Mouse (Mus musculus) heart, embryonic 15.5 days (tissue): ENCODE measurements around the gene Atl2. TPM values are rescaled to one million over a fixed set of nuclear protein-coding genes. Genes with fewer than 3 reads are reported as not detected.

Experiments
- ATAC-seq: fragments of 200-750 bp; cut with Nextera tagmentation; replicated peaks from 2 replicates; pipeline ENCODE4 v1.8.0; 2017; ENCODE audit warnings: low read depth, moderate TSS enrichment; ENCODE audit not compliant: insufficient number of reproducible peaks, insufficient read depth, low FRiP score
- H3K27ac ChIP-seq: fragments of 300-500 bp; sonication (generic); 2 replicates; pipeline ENCODE4 v1.5.1; 2015; ENCODE audit warnings: mild to moderate bottlenecking, inconsistent platforms
- H3K27me3 ChIP-seq: fragments of 300-500 bp; sonication (generic); 2 replicates; pipeline ENCODE4 v1.6.1; 2015; ENCODE audit warnings: inconsistent platforms
- H3K36me3 ChIP-seq: fragments of 300-500 bp; sonication (generic); 2 replicates; pipeline ENCODE4 v1.6.1; 2015; ENCODE audit warnings: mild to moderate bottlenecking, inconsistent platforms
- H3K4me1 ChIP-seq: fragments of 300-500 bp; sonication (generic); replicated peaks from 2 replicates; pipeline ENCODE4 v1.6.1; 2015; ENCODE audit warnings: inconsistent platforms
- H3K4me2 ChIP-seq: fragments of 300-500 bp; sonication (generic); 2 replicates; pipeline ENCODE4 v1.6.1; 2015; ENCODE audit warnings: inconsistent platforms, mild to moderate bottlenecking, moderate library complexity
- H3K4me3 ChIP-seq: fragments of 300-500 bp; sonication (generic); 2 replicates; pipeline ENCODE4 v1.5.1; 2015; ENCODE audit warnings: mild to moderate bottlenecking, inconsistent platforms
- H3K9ac ChIP-seq: fragments of 300-500 bp; sonication (generic); 2 replicates; pipeline ENCODE4 v1.6.1; 2015; ENCODE audit warnings: mild to moderate bottlenecking, inconsistent platforms
- H3K9me3 ChIP-seq: fragments of 300-500 bp; sonication (generic); replicated peaks from 2 replicates; pipeline ENCODE4 v1.6.1; 2016; ENCODE audit warnings: inconsistent platforms
- WGBS: fragments of 180-500 bp; shearing (Covaris S2); methylation state at CpG from one replicate; pipeline ENCODE4 v1.1.7; 2015; ENCODE audit warnings: mixed read lengths; 5-methylcytosine and 5-hydroxymethylcytosine counted together
- polyA plus RNA-seq: library from polyadenylated mRNA; unstranded; fragments of >200 nt; fragmentation: Nextera tagmentation; extraction: Ambion mirVana; gene quantifications from 2 replicates; pipeline ENCODE4 v1.2.1, GENCODE M21; 2015

Atl2 gene
- polyA plus RNA-seq, 1 experiment from 2014 or later = 23.7 TPM

DNA sequence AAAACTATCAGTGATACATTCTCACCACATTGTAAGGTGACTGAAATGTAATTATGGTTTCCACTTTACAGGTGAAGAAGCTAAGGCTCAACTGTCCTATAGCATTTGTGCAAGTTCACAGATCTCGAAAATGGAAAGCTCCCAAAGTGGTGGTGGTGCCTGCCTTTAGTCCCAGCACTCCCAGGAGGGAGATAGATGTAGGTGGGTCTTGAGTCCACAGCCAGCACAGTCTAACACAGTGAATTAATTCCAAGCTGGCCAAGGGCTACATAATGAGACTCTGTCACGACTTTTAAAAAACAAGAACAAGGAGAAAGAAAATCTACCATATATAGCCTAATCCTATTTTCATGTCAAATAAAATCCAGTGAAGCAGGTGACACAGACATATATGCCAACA lies 50.2 kb downstream of the Atl2 start:
- Histone ChIP-seq H3K27me3 (peaks cover 6% of the 10 kb centered on the region), H3K4me3 (no peak overlapping the region), H3K9ac (no peak overlapping the region), H3K4me1 (no peaks in the 10 kb centered on the region), H3K9me3 (no peaks in the 10 kb centered on the region), H3K4me2 (no peak overlapping the region), H3K36me3 (peaks cover 23% of the 10 kb centered on the region), H3K27ac (no peak overlapping the region)
- 72% methylated on average over 2 of the region's 2 CpGs for WGBS
- no peak for ATAC-seq

DNA sequence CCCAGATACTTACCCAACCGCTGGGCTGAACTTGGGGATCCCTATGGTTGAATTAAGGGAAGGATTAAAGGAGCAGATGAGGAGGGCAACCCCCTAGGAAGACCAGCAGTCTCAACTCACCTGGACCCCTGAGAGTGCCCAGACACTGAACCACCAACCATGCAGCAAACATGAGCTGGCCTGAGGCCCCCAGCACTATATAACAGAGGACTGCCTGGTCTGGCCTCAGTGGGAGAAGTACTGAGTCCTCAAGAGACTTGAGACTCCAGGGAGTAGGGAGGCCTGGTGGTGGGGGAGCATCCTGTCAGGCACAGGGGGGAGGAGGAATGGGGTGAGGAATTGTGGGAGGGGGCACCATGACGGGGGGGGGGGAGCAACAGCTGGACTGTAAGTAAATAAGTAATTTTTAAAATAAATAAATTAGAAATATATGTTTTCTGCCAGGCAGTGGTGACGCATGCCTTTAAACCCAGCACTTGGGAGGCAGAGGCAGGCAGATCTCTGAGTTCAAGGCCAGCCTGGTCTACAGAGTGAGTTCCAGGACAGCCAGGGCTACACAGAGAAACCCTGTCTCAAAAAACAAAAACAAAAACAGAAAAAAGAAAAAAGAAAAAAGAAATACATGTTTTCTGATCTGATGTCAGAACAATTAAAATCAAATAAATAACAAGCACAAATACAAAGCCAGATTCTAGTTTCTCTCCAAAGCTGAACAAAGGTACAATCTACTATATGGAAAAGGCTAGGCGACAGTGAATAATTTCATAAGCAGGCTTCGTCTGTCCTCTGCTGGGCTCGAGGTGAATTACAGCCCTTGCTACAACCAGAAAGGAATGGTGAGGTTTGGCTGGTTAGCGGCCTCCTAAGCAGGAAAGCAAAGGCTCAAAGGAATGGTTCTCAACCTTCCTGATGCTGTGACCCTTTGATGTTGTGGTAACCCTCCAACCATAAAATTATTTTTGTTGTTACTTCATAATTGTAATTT lies 55.4 kb downstream of the Atl2 start:
- ATAC-seq = no peak
- H3K27me3 ChIP-seq = peaks cover 6% of the 10 kb centered on the region
- no peaks in the 10 kb centered on the region for H3K9me3 ChIP-seq
- H3K9ac ChIP-seq = no peak overlapping the region
- H3K4me2 ChIP-seq = no peak overlapping the region
- no peaks in the 10 kb centered on the region for H3K36me3 ChIP-seq
- H3K4me1 ChIP-seq = no peaks in the 10 kb centered on the region
- H3K4me3 ChIP-seq = no peak overlapping the region
- 43% methylated on average over 7 of the region's 7 CpGs for WGBS
- H3K27ac ChIP-seq = no peak overlapping the region

DNA sequence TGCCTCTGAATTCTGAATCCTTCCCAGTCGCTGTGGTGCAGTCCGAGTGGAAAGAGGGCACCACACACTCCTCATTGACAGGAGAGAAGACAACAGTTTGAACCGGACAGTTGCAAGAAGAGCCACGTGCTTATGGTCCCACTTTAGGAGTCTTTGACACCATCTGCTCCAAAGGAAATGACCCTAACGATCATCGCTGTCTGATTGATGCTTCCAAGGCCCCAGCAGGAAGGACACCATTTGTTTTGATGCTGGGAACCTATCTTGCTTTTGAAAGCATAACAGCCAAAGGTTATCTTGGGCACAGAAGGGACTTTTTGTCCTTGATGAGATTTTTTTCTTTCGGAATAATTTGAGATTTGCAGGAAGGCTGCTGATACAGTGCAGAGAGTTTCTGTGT lies 58.9 kb downstream of the Atl2 start:
- Histone ChIP-seq H3K4me1 (no peaks in the 10 kb centered on the region), H3K27ac (no peak overlapping the region), H3K9ac (no peak overlapping the region), H3K4me2 (no peak overlapping the region), H3K4me3 (no peak overlapping the region), H3K9me3 (no peaks in the 10 kb centered on the region), H3K36me3 (no peaks in the 10 kb centered on the region), H3K27me3 (peaks cover 3% of the 10 kb centered on the region; the same call in 1 of the 2 replicates)
- no peak for ATAC-seq
- WGBS = 53% methylated on average over 7 of the region's 7 CpGs

DNA sequence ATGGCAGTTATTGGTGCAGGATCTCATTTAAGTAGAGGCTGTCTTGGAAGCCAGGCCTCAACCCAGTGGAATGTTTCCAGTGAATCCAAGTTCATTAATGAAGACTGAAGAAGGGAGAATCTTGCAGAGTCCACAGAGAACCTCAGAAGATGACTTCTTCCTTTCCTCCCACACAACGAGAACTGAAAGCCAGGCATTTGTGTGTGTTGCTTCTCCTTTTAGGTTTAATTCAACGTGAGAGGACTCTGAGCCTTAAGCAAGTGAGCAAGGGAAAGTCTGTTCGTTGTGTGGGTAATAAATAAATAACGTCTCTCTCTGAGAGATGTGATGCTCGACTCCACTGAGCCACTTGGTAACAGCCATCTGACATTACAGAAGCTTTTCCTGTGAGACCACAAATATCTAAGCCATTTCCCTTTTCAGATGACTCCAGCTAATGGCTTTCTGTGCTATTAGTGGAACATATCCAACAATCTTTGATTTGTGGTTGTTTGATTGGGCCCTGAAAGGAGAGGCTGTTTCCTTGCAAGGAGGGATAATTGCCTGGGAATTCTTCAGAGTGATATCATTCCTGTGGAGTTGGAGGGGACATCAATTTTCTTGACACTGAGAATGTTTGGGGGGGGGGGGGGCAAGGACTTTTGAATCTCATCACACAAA lies 60.1 kb downstream of the Atl2 start:
- Histone ChIP-seq H3K4me3 (no peak overlapping the region), H3K9me3 (no peaks in the 10 kb centered on the region), H3K4me1 (no peaks in the 10 kb centered on the region), H3K36me3 (no peaks in the 10 kb centered on the region), H3K9ac (no peak overlapping the region), H3K4me2 (no peak overlapping the region), H3K27ac (no peak overlapping the region), H3K27me3 (no peaks in the 10 kb centered on the region)
- 38% methylated on average over 5 of the region's 5 CpGs for WGBS
- no peak for ATAC-seq

DNA sequence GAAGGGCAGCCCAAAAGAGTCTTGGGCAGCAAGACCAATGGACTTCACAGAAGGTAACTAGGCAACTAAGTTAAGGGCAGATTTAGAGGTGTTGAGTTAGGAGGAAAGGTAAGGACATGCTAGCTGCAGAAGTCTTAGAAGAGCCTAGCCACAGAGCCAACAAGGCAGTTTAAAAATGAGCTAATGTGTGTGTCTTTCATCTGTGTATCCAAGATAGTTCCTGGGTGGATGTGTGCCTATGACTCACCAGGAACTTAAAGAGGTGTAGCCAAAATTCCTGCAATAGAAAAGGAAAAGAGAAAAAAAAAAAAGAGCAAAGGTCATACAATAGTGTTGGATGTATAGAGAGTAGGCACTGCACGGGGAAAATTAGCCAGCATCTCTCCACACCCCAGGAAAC lies 63.6 kb downstream of the Atl2 start:
- H3K27ac ChIP-seq = no peak overlapping the region
- no peaks in the 10 kb centered on the region for H3K36me3 ChIP-seq
- no peak overlapping the region for H3K9ac ChIP-seq
- H3K4me2 ChIP-seq = no peak overlapping the region
- no peak for ATAC-seq
- no peaks in the 10 kb centered on the region for H3K9me3 ChIP-seq
- 36% methylated on average over 1 of the region's 1 CpGs for WGBS
- no peak overlapping the region for H3K4me3 ChIP-seq
- H3K27me3 ChIP-seq = no peaks in the 10 kb centered on the region
- no peaks in the 10 kb centered on the region for H3K4me1 ChIP-seq

DNA sequence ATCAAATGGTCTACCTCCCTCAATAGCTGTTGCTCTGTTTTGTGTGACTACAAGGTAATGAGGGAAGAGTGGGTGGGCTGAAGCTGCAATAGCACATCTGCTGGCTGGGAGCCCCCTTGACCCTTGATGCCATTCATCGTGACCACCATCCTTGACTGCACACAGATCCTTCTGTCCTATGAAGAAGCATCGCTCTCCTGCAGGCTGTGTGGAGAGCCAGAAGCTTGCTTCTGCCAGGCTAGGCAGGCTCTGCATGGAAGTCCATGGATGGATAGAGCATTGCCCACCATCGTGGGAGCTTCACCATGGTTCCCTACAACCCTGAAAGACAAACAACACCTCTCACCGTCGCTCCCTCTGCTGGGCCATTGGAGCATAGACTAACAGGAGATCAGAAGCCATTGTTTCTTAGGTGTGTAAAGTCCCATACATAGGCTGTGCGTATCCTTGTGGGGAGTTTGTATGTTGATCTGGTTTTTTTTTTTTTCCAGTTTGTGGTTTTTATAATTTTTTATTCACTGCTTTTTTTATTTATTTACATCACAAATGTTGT lies 69.4 kb downstream of the Atl2 start:
- Histone ChIP-seq H3K4me3 (no peak overlapping the region), H3K9me3 (no peaks in the 10 kb centered on the region), H3K27me3 (no peaks in the 10 kb centered on the region), H3K27ac (no peak overlapping the region), H3K36me3 (no peaks in the 10 kb centered on the region), H3K9ac (no peak overlapping the region), H3K4me1 (peaks cover 3% of the 10 kb centered on the region; the same call in 1 of the 2 replicates), H3K4me2 (no peak overlapping the region)
- 73% methylated on average over 6 of the region's 6 CpGs for WGBS
- no peak for ATAC-seq

DNA sequence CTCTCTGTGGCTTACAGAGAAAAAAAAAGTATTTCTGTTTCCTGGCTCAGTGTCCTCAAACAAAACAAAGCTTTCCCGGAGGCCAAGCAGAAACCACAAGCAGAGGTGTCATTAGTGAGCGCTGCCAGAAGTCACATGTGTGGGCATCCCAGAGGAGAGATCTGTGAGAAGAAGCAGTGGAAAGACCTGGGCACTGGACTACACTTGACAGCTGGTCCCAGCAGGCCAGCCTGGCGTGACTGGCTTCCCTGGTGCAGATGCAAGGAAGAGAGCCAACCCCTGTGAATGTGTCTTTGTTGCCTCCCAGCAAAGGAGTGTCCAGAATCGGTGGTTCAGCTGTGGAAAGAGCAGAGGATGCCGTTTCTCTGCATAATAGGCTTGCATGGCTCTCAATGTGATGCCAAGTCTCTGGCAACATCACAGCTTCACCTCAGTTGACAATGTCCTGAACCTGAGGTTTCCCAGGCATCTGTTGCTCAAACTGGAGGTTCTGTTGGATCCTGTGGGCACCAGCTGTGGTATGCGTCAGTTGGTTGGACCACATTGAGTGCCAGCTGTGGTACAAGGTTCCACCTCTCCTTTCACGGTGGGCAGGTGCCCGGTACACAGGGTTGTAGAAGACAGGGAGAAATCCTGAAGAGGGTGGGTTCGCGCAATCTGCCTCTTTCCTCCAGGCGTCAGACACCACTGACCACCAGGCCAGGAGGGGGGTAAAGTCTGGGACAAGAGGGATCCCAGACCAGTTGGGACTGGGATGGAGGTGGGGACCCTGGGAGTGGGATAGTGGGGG lies 70.5 kb downstream of the Atl2 start:
- ATAC-seq = no peak
- Histone ChIP-seq H3K4me2 (no peak overlapping the region), H3K4me1 (peaks cover 3% of the 10 kb centered on the region; the same call in 1 of the 2 replicates), H3K4me3 (no peak overlapping the region), H3K9ac (no peak overlapping the region), H3K36me3 (no peaks in the 10 kb centered on the region), H3K27ac (no peak overlapping the region), H3K9me3 (no peaks in the 10 kb centered on the region), H3K27me3 (no peaks in the 10 kb centered on the region)
- 75% methylated on average over 11 of the region's 11 CpGs for WGBS

DNA sequence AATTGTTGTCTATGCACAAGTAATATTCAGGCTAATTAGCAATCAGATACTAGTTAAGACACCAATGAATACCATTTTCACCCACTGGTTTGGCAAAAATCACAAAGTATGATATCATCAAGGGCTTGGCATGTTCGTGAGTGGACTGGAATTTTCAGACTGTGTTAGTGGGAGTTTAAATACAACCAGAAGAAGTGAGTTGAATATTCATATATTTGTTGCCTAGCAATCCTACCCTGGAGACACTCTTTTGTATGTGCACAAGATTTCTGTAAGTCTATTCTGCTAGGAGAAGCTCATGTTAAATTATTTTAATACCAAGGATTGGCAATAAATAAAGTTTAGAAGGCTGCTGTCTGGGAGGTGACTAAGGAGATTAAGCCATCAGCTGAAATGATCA lies 71.5 kb downstream of the Atl2 start:
- no peak overlapping the region for H3K4me3 ChIP-seq
- WGBS = 68% methylated on average over 1 of the region's 1 CpGs
- no peaks in the 10 kb centered on the region for H3K36me3 ChIP-seq
- H3K4me1 ChIP-seq = peaks cover 3% of the 10 kb centered on the region; the same call in 1 of the 2 replicates
- no peaks in the 10 kb centered on the region for H3K27me3 ChIP-seq
- no peak overlapping the region for H3K27ac ChIP-seq
- H3K9me3 ChIP-seq = no peaks in the 10 kb centered on the region
- no peak overlapping the region for H3K9ac ChIP-seq
- no peak for ATAC-seq
- no peak overlapping the region for H3K4me2 ChIP-seq

DNA sequence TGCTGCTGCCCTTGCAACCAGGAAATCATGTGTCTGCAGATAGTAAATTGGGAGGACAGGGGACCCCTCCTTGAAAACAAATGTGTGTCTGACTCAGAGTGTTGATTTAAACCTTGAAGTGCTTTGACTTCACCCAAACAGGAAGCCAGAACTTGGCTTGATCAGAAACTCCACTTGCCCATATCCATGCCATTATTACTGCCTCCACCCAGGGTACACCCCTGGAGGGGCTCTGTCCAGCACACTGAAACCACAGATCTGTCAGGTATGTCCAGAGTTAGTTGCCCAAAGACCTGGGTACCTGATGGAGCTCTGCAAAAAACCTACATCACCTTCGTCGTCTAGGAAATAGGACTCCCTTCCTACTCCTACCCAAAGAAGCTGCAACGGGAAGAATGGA lies 77.0 kb downstream of the Atl2 start:
- Histone ChIP-seq H3K36me3 (no peaks in the 10 kb centered on the region), H3K4me1 (no peaks in the 10 kb centered on the region), H3K4me3 (no peak overlapping the region), H3K27me3 (no peaks in the 10 kb centered on the region), H3K9me3 (no peaks in the 10 kb centered on the region), H3K4me2 (no peak overlapping the region), H3K27ac (no peak overlapping the region), H3K9ac (no peak overlapping the region)
- ATAC-seq = no peak
- WGBS = 32% methylated on average over 3 of the region's 3 CpGs

DNA sequence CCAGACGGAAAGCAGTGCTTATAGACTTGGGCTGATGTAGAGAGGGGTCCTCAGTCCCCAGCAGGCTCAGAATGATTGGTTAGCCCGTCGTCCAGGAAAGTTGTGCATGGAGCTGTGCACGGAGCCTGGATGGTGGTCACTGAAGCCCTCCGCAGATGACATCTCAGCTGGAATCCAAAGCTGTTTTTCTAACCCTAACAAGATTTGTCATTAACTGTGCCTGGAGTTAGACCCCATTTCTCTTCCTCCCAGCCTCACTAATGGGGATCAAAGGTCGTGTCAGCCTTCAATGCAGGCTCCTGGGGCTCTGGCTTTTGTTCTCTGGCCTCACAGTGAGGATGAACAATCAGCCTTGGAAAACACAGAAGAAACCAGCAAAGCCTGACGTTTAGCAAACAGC lies 77.9 kb downstream of the Atl2 start:
- H3K4me3 ChIP-seq = no peak overlapping the region
- H3K9ac ChIP-seq = no peak overlapping the region
- H3K4me1 ChIP-seq = no peaks in the 10 kb centered on the region
- no peak overlapping the region for H3K27ac ChIP-seq
- no peak for ATAC-seq
- H3K4me2 ChIP-seq = no peak overlapping the region
- H3K36me3 ChIP-seq = no peaks in the 10 kb centered on the region
- WGBS = 36% methylated on average over 7 of the region's 7 CpGs
- H3K9me3 ChIP-seq = no peaks in the 10 kb centered on the region
- H3K27me3 ChIP-seq = no peaks in the 10 kb centered on the region

DNA sequence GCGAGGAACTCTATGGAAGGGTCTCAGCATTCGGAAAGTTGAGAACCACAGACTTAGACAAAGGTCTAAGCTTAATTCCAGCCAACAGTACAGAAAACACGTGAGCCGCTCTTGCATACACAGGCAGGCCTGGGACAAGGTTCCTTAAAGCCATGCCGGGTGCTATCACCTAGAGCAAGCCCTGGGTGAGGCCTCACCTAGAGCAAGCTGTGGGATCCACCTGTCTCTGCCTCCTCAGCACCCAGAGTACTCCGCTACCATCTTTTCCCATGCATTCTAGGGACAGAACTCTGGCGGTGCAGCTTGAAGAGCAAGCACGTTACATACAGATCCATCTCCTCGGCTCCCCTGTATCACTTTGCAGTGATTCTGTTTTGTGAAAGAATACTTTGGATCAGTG lies 78.4 kb downstream of the Atl2 start:
- Histone ChIP-seq H3K36me3 (no peaks in the 10 kb centered on the region), H3K9ac (no peak overlapping the region), H3K4me3 (no peak overlapping the region), H3K9me3 (no peaks in the 10 kb centered on the region), H3K4me2 (no peak overlapping the region), H3K27ac (no peak overlapping the region), H3K27me3 (no peaks in the 10 kb centered on the region), H3K4me1 (no peaks in the 10 kb centered on the region)
- ATAC-seq = no peak
- WGBS = 83% methylated on average over 9 of the region's 9 CpGs
